Mouse (Mus musculus) adrenal gland, postnatal 14 days (tissue): ENCODE measurements at regions not wholly inside any gene's neighbourhood (a gene's known extent, or its start where the extent isn't known, plus 50 kb on each side); places are given as distances from the start of the nearest gene placed in this dataset.

Source experiments
- DNase-seq: peaks from one replicate; pipeline ENCODE4 v3.0.0; 2021; ENCODE audit warnings: mixed read lengths

DNA sequence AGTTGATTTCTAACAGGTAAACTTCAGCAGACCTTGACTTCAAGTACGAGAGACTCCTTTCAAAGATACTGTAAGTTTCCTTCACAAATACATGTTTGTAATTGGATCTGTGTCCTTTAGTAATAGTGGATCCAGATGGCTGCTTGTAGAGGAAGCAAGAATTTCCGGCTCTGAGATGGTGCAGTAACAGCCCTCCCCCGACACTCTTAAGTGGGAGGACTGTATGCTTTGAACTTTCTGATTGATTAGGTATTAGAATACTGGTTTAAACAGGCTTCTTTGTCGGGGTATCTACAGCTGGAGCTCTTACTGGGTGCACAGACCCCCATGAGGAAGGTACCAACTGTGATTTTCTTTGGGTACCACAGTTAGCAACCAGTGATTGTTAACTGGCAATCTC lies 355.0 kb upstream of the Cblb start:
- no peak for DNase-seq

DNA sequence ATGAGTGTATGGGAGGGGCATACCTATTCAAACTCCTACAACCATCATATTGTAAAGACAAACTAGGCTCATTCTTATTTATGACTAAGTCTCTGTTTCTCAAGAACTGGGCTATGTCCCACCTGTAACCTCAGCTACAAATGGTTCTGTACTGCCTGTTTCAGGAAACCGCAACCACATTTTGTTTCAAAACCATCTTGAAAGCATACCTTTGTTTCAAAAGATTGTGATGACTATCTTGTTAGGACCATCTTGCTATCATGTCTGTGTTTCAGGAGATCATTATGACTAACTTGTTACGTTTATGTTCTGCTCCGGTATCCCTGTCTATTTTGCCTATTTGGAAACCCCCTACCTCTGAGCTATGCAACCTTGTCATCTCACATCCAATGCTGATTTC lies 340.2 kb upstream of the Cblb start:
- DNase-seq, result no peak

DNA sequence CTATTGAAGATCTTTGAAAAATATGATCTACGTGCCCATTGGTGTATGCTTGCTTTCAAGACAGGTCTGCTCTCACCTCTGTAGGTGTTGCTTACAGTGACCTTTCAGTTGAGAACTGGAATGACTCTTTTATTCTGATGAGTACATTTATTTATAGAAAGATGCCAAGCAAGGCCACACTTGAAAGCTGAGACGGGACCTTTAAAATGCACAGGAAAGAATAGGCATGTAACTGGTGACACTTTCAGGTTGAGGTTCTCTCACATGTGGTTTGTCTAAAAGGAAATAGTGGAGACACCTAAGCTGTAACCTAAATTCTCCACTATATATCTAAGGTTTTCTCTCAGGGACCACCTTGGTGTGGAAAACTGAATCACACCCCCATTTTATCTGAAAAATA lies 326.0 kb upstream of the Cblb start:
- DNase-seq, result no peak

DNA sequence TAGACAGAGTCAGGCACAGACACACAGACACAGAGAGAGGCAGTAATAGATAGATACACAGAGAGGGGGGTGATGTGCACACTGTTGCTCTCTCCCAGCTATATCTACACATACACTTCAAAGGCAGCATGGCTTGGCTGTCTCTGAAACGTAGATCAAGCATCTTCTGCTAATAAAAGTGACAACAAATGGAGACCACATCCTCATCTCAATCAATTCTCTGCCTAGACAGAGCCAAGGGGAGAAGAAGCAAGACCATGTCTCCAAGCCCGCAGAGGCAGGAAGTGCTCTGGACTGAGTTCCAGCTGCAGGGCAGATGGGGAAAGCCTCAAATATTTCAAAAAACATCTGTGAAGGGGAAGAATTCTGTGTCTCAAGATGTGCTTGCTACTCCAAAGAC lies 312.3 kb upstream of the Cblb start:
- no peak for DNase-seq

DNA sequence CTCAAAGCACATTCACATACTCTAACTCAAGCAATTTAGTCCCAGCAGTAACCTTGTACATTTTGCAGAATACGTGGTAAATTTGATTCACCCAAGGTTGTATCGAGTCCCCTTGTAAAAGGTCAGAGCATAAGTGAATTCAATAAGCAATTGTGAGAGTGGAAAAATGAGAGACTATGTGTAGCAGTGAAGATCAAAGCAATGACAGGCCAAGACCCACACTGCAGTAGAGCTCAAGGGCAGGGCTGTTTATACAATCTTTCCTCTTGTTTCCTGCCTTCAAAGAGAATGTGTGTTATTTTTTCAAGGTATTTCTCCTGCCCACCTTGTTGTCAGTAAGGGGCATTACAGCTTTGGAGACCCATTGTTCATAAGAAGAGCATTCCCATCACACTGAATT lies 311.4 kb upstream of the Cblb start:
- no peak for DNase-seq

DNA sequence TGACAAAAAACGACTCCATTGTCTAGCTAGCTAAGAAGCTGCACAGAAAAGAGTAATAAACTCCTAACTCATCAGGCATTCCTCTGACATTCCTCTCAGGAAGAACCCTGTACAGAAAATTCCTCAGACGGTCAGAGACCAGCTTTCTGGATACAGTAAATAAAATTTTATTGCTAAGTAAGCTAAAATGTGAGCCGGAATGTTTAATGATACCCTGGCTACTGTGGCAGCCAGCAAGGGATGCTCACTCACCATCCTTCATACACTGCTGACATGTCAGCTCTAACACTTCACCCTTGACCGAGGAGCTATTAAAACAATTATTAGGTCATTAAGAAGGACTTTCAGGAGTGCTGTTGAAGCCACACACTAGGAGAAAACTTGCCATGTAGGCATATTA lies 308.3 kb upstream of the Cblb start:
- DNase-seq, result no peak

DNA sequence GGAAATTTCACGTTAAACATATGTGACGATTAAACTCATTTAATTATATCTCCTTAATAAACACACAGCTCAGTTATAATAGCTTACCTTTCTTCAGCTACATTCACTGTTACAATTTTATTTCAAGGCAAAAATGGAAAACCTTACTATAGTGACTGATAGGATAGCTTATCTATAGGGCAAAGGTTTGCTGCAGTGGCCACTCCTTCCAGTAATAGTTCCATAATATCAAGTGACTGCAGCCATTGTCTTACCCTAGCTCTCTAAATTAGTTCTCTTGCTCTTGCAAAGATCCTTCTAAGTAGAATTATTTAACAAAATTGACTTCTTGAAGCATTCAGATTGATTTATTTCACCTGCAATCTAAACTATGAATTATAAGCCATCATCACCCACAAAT lies 289.1 kb upstream of the Cblb start:
- no peak for DNase-seq

DNA sequence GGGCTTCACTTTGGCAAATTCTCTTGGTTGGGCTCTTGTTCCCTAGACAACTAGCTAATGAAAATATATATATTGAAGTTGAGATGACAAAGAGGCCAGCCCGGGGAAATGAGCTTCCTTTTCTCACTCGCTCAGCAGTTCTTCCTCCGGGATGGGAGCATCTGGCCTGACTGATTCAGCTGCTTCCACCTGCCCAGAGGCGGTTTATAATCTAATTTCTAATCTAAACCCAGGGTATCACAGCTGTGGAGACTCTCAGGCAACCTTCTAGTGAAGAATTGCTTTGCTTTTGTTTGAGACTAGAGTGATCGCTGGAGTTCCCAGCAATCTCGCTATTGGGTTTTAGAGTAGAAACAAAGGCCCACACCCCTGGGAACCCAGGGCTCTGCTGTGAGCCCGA lies 279.1 kb upstream of the Cblb start:
- DNase-seq, result no peak

DNA sequence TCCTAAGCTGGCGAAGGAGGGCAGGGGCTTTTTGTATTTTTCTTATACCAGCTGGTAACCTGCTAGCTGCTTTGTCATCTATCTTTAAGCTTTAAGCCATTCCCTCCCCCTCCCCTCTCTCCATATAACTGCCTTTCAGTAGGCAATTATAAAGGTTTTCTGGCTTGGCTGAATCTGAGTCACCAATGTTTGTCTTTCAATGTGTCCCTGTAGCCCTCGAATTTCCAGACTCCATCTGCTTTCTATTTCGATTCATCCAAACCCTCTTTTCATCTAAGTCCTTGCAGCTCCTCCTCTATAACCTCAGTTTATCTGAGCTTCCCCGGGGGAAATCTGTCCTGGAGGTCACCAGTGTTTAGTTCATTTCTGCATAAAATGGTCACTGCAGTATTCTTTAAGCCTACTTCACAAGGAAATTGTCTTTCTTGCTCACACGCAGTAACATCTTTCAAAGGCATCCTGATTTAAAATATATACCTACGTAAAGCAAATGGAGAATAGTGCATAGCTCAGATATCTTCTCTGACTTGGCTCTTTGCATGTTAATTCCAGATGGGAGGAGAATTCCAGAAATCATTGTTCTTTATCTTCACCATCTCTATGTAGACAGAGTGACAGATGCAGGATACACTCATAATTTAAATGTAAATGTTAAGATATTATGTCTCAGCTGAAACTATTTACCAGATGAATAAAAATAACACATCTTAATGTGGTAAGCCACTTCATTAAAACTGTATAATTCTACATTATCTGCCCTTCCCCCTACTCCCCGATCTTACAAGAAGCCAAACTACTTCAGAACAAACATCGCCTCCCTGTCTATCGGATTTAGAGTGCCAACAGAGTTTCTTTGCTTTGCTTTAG lies 272.4 kb upstream of the Cblb start:
- no peak for DNase-seq

DNA sequence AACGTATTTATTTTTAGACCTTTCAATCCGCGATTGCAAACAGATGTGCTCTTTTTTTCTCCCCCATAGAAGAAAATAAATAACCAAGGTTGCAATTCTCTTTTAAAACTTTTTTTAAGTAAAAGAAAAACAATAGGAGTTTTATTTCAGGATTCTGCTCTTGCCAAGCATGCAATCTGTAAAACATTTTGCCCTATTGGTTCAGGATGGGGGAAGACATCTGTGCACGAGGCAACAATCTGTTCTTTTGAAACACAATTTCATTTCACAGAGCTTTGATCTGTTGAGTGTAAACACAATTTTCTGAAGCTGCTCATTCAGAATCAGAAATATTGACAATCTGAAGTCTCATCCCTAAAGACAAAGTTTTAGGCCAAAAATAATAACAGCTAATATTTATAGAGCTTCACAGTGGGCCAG lies 271.8 kb upstream of the Cblb start:
- no peak for DNase-seq

DNA sequence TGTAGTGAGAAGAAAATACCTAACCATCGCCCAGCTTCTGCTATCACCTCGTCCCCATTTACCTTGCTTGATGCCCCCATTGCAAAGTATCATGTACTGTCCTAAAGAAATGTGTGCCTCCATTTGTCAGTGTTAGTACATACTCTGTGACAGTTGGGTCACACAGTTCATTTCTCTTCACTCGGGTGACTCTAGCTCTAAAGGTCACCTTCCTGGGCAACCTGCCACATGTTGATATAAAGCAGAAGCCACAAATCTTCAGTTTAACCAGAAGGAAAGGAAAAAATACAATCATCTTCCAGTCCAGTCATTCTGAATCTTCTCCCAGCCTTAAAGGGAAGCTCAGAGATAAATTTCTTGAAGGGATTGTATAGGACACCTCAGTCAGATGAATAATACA lies 263.5 kb upstream of the Cblb start:
- peak; percentile 65 for DNase-seq

DNA sequence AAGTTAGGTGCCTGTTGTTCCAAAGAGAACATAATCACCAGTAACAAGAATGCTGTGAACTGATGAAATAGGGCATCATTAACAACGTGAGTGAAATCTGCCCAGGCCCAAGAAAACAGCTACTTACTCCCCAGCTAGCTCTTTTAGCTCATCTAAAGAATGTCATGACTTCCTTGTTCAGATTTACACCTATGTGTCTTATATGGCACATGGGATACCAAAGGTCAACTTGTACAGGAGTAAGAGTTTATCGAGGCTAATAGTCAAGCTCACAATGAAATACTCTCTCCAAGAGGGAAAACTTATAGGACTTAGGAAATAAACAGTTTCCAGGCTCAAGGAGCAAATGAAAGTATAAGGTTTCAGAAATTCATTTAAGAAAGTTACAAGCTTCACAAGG lies 252.1 kb upstream of the Cblb start:
- no peak for DNase-seq

DNA sequence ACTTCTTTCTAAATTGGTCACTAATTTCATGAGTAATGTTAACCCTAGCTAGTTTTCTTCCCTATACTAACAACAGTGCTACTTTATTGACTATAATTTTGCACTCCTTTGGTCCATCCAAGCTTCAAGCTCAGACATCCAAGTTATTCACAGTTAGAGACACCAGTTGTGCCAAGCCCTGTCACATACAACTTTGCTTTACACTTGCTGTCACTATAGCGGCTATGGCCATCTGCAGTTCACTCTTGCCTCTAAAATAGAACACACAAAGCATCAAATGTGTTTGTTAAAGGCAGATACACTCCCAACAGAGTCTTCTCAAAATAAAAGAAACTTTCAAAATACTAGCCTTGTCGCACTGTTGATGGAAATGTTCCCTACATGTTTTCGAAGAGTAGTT lies 236.0 kb upstream of the Cblb start:
- DNase-seq, result no peak

DNA sequence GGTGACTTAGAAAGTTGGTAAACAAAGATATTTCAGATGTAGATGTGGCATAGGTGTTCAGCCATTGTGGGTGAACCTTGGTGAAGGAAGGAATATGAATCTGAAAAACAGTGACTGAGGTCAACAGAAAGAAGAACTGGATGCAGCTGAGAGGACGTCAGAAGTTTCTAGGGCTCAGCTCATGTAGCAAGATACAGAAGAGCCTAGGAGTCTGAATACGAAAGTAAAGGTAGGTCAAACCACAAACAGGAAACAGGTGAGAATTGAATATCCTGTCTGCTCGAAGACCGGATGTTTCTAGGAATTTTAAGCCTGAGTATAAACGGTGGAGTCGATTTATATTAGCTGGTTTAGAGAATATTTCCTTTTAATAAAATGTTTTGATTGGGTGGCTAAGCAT lies 223.7 kb upstream of the Cblb start:
- DNase-seq, result no peak

DNA sequence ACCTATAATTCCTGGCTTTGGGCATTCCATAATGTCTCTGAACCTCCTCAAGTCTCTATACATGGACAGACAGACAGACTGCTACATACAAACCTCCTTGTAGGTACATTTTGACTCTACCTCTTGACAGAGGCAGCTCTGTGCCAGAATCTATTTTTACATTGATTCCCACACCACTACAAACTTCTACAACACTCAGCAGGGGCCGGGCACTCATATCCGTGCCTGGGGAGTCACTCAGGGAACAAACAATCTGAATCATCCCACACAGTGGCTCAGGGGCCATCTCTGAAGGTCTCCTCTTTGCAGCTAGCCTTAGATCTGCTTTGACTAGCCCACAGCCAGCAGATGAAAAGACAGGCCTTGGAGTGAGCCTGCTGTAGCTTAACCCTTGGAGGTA lies 221.9 kb upstream of the Cblb start:
- no peak for DNase-seq

DNA sequence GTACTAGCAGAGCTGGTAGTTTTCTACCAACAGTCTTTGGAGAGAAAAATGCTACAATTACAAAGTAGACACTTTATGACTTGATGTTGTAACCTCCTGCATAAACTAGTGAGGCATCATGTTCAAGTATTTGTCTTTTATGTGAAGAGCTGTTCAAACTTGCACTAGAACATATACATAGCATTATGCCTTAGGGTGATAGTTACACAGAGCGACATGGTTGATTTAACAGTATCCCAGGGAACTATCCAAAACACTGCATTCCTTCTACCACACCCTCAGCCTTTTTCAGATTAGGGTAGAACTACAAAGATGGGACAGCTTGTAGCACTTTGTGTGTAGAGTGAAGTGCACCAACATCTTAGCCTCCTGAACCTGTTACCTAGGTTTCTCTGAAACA lies 220.0 kb upstream of the Cblb start:
- DNase-seq, result no peak

DNA sequence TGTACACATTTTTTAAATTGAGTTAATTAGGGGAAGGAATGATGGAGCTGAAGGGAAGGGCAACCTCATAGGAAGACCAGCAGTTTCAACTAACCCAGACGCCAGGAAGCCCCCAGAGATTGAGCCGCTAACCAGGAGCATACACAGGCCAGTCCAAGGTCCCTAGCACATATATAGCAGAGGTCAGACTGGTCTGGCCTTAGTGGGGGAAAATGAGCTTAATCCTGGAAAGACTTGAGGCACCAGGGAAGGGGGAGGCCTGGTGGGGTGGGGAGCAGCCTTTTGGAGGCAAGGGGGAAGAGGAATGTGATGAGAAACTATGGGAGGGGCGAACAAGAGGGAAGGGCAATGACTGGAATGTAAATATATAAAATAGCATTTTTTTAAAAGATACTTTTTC lies 188.3 kb upstream of the Cblb start:
- no peak for DNase-seq

DNA sequence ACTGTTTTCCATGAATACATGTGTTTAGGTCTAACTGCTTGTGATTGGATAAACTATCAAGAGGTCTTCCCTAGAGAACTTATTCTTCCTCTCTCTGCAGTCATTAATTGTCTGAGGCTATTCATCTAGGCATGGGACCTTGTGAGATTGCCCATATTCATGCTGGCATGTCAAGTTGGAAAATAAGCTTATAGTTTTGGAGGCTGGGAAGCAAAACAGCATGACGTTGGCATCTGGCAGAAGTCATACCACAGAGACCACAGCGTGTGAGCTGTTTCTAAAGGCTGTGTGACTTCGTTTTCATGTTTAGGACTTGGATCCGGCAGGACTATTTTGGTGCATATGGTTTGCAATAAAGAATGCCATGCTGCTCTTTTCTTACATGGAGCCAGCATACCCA lies 185.5 kb upstream of the Cblb start:
- DNase-seq, result no peak

DNA sequence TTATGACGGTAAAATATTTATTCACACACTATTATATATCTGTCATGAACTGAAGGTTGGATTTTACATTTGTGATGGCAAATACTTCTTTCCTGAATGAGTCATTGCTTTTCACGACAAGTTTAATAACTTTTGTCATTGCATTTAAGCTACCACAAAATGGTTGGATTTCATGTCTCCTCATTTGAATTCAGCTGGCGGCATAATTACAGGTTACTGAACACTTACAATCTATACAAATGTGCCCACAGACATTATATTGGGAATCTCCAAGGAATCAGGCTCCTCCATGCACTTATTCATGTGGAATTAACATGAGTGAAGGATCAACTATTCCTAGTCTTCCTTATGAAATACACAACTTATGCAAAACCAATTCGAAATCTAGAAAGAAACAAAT lies 150.3 kb upstream of the Cblb start:
- DNase-seq, result no peak

DNA sequence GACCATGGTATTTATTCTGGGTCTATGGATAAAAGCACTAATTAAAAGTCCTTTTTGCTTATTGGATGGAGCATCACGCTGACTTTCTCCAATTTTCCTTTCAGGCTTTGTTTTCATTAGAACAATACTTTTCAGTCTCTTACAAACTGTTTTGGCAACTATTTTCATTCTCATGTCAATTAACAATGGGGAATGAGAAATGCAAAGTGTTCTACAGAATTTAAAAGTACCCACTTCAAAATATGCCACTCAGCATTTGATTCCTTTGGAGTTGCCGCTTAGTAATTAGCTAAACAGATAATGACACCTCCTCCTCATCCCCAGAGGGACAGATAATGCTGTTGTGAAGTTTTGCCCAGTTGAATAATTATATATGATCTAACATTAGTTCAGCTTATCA lies 149.9 kb upstream of the Cblb start:
- no peak for DNase-seq

DNA sequence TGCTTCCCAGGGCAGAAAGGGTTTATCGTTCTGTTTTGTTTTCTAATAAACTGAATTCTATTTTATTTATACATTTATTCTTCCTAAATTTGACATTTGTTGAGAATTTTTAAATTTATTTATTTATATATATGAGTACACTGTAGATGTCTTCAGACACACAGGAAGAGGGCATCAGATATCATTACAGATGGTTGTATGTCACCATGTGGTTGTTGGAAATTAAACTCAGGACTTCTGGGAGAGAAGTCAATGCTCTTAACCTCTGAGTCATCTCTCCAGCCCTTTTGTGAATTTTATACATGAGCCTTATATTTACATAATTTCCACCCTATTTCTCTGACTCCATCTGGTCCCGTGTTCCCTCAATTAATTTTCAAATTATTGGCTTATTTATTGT lies 147.2 kb upstream of the Cblb start:
- no peak for DNase-seq

DNA sequence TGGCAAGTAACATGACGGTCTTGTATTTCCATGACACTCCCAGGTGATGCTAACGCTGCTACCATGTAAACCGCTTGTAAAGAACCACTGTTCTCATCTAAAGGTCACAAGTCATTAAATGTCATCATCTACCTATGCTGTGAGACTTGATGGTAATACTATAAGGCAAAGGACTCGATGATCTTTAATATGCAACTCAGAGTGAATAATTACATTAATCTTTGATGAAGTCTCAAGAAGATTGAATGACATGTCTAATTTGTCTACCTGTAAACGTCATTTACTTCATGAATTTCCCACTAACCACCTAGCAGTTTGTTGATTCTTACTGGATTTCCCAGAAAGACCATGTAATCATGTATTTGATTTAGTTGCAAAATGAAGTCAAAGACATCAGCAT lies 143.5 kb upstream of the Cblb start:
- no peak for DNase-seq

DNA sequence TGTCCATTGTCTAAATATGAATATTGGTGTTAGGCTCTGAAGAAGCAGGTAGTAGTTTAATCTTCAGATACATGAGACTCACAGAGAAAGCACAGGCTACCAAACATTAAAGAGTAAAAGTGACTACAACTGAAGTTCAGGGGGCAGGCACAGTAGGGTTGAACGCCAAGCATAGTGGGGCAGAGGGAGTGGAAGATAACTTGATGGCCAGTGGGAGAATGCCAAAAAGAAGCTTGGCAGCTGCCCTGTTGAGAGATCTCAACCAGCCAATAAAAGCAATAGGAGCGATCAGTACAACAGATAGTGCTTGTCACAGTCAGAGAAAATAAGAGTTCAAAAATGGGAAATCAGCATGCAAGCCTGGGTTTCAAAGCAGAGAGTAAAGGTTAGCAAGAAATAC lies 125.4 kb upstream of the Cblb start:
- DNase-seq, result no peak

DNA sequence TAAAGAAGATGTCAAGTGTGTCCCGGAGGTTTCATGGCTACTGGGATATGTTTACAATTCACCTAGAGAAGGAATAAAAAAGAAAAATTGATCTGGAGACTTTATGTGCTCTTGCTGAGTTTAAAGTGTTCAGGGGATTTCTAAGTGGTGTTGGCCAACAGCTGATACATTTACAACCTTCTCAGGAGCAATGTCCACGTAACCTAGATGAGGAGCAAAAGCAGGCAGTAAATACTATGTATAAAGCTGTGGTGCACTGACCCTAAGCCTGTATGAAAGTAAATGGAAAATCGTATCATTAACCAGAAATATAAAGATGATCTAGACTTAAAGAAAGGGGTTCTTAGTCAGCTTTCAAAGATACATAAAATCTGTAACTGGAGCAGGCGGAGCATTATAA lies 124.3 kb upstream of the Cblb start:
- no peak for DNase-seq

DNA sequence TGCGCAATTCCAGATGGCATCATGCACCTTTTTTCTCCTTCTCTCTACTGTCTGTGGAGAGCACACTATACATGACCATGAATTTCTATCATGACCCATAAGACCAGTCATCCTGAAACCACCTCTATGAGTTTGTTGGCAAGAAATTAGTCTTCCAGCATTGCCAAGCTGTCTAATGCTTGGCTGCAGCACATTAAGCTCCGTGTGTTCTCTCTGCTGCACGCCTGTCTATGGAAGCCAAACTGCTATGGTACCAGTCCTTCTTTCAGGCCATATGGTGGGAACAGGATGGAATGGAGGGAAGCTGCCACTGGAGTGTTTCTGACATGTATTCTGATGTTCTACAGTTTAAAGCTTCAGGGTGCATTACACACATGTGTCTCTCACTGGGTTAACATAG lies 121.0 kb upstream of the Cblb start:
- no peak for DNase-seq
